Mouse (Mus musculus) forebrain, postnatal 0 days (tissue): ENCODE measurements around the gene Tiam2. TPM values are rescaled to one million over a fixed set of nuclear protein-coding genes. Genes with fewer than 3 reads are reported as not detected.

Source experiments
- ATAC-seq: fragments of 200-750 bp; cut with Nextera tagmentation; 2 replicates; pipeline ENCODE4 v1.8.0; 2017; ENCODE audit warnings: mild to moderate bottlenecking, moderate library complexity
- DNase-seq: peaks from one replicate; pipeline ENCODE4 v3.0.0-alpha.2; 2015
- H3K27ac ChIP-seq: fragments of 300-500 bp; sonication (generic); 2 replicates; pipeline ENCODE4 v1.5.1; 2014; ENCODE audit warnings: low read depth, mild to moderate bottlenecking, antibody characterized with exemption, low read length, moderate library complexity, mixed read lengths
- H3K27me3 ChIP-seq: fragments of 300-500 bp; sonication (generic); 2 replicates; pipeline ENCODE4 v1.6.1; 2014; ENCODE audit warnings: mild to moderate bottlenecking, low read length, mixed read lengths; ENCODE audit not compliant: insufficient read depth
- H3K36me3 ChIP-seq: fragments of 300-500 bp; sonication (generic); 2 replicates; pipeline ENCODE4 v1.6.1; 2014; ENCODE audit warnings: mild to moderate bottlenecking, moderate library complexity; ENCODE audit not compliant: insufficient read depth
- H3K4me1 ChIP-seq: fragments of 300-500 bp; sonication (generic); 2 replicates; pipeline ENCODE4 v1.6.1; 2014; ENCODE audit warnings: antibody characterized with exemption; ENCODE audit not compliant: insufficient read depth
- H3K4me2 ChIP-seq: fragments of 300-500 bp; sonication (generic); 2 replicates; pipeline ENCODE4 v1.6.1; 2014; ENCODE audit warnings: low read depth, mild to moderate bottlenecking, moderate library complexity
- H3K4me3 ChIP-seq: fragments of 300-500 bp; sonication (generic); 2 replicates; pipeline ENCODE4 v1.5.1; 2014; ENCODE audit warnings: low read depth, low read length, mixed read lengths
- H3K9ac ChIP-seq: fragments of 300-500 bp; sonication (generic); 2 replicates; pipeline ENCODE4 v1.6.1; 2014; ENCODE audit warnings: mild to moderate bottlenecking
- H3K9me3 ChIP-seq: fragments of 300-500 bp; sonication (generic); 2 replicates; pipeline ENCODE4 v1.6.1; 2016; ENCODE audit warnings: low read length
- CTCF ChIP-seq: sonication (generic); IDR thresholded peaks from 2 replicates; pipeline ENCODE4 v1.5.1; 2016; ENCODE audit warnings: antibody characterized with exemption, control low read depth, low read depth
- WGBS: fragments of 180-500 bp; shearing (Covaris S2); extraction: QIAGEN DNeasy Blood & Tissue Kit; methylation state at CpG from one replicate; pipeline ENCODE4 v1.1.7; 2014; 5-methylcytosine and 5-hydroxymethylcytosine counted together
- polyA plus RNA-seq: library from polyadenylated mRNA; unstranded; fragments of >200 nt; fragmentation: Nextera tagmentation; extraction: Ambion mirVana; gene quantifications from 2 replicates; pipeline ENCODE4 v1.2.1, GENCODE M21; 2015
- total RNA-seq: library from RNA; depleted of rRNA; stranded (reverse); fragments of >200 nt; gene quantifications from 2 replicates; pipeline ENCODE4 v1.2.3, GENCODE M21; 2014

Tiam2 gene
- total and polyA plus RNA-seq, 2 experiments from 2014 or later: 26.4 to 71.5 TPM

DNA sequence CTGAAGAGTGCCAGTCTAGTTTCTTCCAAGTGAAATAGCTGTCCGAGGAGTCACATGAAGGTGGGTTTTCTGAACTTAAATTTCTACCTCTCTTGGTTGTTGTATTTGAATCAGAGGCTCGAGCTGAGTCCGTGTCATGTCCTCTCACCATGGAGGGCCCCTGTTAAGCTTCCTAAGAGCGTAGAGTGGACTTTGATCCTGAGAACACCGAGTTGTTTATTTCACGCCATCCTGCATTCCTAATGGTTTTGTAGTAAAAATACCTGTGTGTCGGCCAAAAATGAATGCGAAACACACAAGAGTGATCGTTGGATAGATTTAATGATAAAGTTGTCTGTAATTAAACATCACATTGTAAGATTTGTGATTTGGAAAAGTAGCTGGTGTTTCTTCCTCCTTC, 128.5 kb downstream of the Tiam2 start:
- H3K9ac ChIP-seq: no peak overlapping the region
- H3K36me3 ChIP-seq: peaks cover 44% of the 10 kb centered on the region
- 88% methylated on average over 9 of the region's 9 CpGs for WGBS
- no peak overlapping the region for H3K4me2 ChIP-seq
- H3K9me3 ChIP-seq: no peaks in the 10 kb centered on the region
- no peak for TF ChIP-seq CTCF
- no peak for ATAC-seq
- H3K27me3 ChIP-seq: no peaks in the 10 kb centered on the region
- no peak for DNase-seq
- no peak overlapping the region for H3K27ac ChIP-seq
- H3K4me3 ChIP-seq: no peak overlapping the region
- H3K4me1 ChIP-seq: no peaks in the 10 kb centered on the region

GRCm38 (mm10) chr17:3457914-3458681, 131.7 kb downstream of the Tiam2 start:
- Histone ChIP-seq H3K4me3 (no peak overlapping the region), H3K4me2 (no peak overlapping the region), H3K9ac (no peak overlapping the region), H3K27ac (no peak overlapping the region), H3K36me3 (peaks cover 17% of the 10 kb centered on the region), H3K27me3 (no peaks in the 10 kb centered on the region), H3K9me3 (no peaks in the 10 kb centered on the region), H3K4me1 (0 out of 2 replicates have a peak, but pooled peaks cover 4% of the 10 kb centered on the region)
- 69% methylated on average over 2 of the region's 2 CpGs for WGBS
- TF ChIP-seq CTCF: no peak
- no peak for DNase-seq
- ATAC-seq: no peak

GRCm38 (mm10) chr17:3465861-3466260, 139.5 kb downstream of the Tiam2 start:
- TF ChIP-seq CTCF: no peak
- 0 out of 2 replicates have a peak, but pooled peaks cover 6% of the 10 kb centered on the region for H3K4me1 ChIP-seq

GRCm38 (mm10) chr17:3466681-3467080, 140.3 kb downstream of the Tiam2 start:
- Histone ChIP-seq H3K4me2 (no peak overlapping the region), H3K4me3 (no peak overlapping the region), H3K27me3 (no peaks in the 10 kb centered on the region), H3K27ac (no peak overlapping the region), H3K9ac (no peak overlapping the region), H3K4me1 (0 out of 2 replicates have a peak, but pooled peaks cover 6% of the 10 kb centered on the region), H3K36me3 (no peaks in the 10 kb centered on the region), H3K9me3 (no peaks in the 10 kb centered on the region)
- DNase-seq (no peak), ATAC-seq (no peak)
- TF ChIP-seq CTCF: no peak
- 89% methylated on average over 3 of the region's 3 CpGs for WGBS

More at GRCm38 (mm10) chr17:3465861-3466260, 139.5 kb downstream of the Tiam2 start:
- H3K9me3 ChIP-seq: no peaks in the 10 kb centered on the region
- no peak overlapping the region for H3K4me3 ChIP-seq
- no peak overlapping the region for H3K4me2 ChIP-seq
- 60% methylated on average over 4 of the region's 4 CpGs for WGBS
- H3K27me3 ChIP-seq: no peaks in the 10 kb centered on the region
- H3K27ac ChIP-seq: no peak overlapping the region
- no peaks in the 10 kb centered on the region for H3K36me3 ChIP-seq
- H3K9ac ChIP-seq: no peak overlapping the region
- ATAC-seq (no peak), DNase-seq (no peak)

GRCm38 (mm10) chr17:3467636-3468324, 141.4 kb downstream of the Tiam2 start:
- Histone ChIP-seq H3K27me3 (no peaks in the 10 kb centered on the region), H3K9me3 (no peaks in the 10 kb centered on the region), H3K4me3 (no peak overlapping the region), H3K4me2 (no peak overlapping the region), H3K9ac (no peak overlapping the region), H3K36me3 (no peaks in the 10 kb centered on the region), H3K27ac (no peak overlapping the region), H3K4me1 (0 out of 2 replicates have a peak, but pooled peaks cover 3% of the 10 kb centered on the region)
- no peak for TF ChIP-seq CTCF
- ATAC-seq: no peak
- DNase-seq: no peak
- 57% methylated on average over 8 of the region's 8 CpGs for WGBS

DNA sequence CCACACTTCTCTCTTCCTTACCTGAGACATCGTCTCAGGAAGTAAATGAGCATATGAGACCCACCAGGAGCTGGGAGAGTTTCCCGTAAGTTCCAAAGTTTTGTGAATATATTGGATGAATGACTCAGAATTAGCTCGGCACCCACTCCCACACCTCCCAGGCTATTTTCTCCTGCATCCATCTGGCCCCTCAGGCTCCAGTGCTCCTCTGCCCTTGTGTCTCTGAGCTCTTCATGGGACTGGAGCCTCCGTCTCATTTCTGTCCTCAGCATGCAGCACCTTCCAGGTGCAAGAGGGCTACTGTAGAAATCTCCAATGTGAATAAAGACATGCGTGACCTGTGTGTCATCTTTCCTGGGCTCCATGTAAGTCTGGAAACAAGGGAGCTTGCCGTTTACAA, 145.6 kb downstream of the Tiam2 start:
- no peaks in the 10 kb centered on the region for H3K9me3 ChIP-seq
- whole genome bisulfite sequencing: 73% methylated on average over 6 of the region's 6 CpGs
- TF ChIP-seq CTCF: no peak
- no peaks in the 10 kb centered on the region for H3K36me3 ChIP-seq
- no peak overlapping the region for H3K9ac ChIP-seq
- no peaks in the 10 kb centered on the region for H3K27me3 ChIP-seq
- no peak overlapping the region for H3K4me2 ChIP-seq
- DNase-seq: no peak
- H3K27ac ChIP-seq: no peak overlapping the region
- ATAC-seq: no peak
- H3K4me1 ChIP-seq: no peaks in the 10 kb centered on the region
- H3K4me3 ChIP-seq: no peak overlapping the region

DNA sequence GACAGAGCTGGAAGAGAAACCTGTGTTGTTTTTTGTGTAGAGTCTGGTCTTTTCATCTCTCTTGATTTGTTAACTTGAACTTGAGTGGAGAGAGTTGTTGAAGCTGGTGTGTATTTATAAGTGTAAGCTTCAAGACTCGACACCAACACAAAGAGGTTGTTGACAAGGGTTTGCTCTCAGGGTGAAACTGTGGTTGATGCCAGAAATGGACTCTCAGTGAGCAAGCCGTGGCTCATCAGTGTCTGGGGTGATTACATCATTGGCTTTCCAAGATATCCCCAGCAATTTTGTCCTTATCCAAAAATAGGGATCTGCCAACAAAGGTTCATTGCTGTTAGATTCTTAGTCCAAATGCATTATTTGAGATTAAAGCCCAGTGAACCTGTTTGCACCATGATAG, 150.2 kb downstream of the Tiam2 start:
- no peak for ATAC-seq
- 49% methylated on average over 2 of the region's 2 CpGs for WGBS
- H3K4me1 ChIP-seq: no peaks in the 10 kb centered on the region

More for the DNA sequence above, 150.2 kb downstream of the Tiam2 start:
- Histone ChIP-seq H3K9me3 (no peaks in the 10 kb centered on the region), H3K27ac (no peak overlapping the region), H3K9ac (no peak overlapping the region), H3K27me3 (no peaks in the 10 kb centered on the region), H3K36me3 (peaks cover 16% of the 10 kb centered on the region), H3K4me2 (no peak overlapping the region), H3K4me3 (no peak overlapping the region)
- DNase-seq: no peak
- TF ChIP-seq CTCF: no peak
